Mouse (Mus musculus) small intestine, adult 2 months (tissue): ENCODE measurements around the gene Naa50. TPM values are rescaled to one million over a fixed set of nuclear protein-coding genes. Genes with fewer than 3 reads are reported as not detected.

Experiments used
- H3K27ac ChIP-seq: fragments of 200-500 bp; 2 replicates; pipeline ENCODE4 v1.5.1; 2012; ENCODE audit warnings: low read depth, low read length, control low read depth, inconsistent platforms; ENCODE audit not compliant: insufficient read depth
- H3K27me3 ChIP-seq: fragments of 200-500 bp; 2 replicates; pipeline ENCODE4 v1.6.1; 2012; ENCODE audit warnings: mild to moderate bottlenecking, moderate library complexity, low read length, inconsistent platforms; ENCODE audit not compliant: control insufficient read depth, insufficient read depth
- H3K36me3 ChIP-seq: fragments of 200-500 bp; 2 replicates; pipeline ENCODE4 v1.6.1; 2012; ENCODE audit warnings: mild to moderate bottlenecking, low read length, control low read depth, inconsistent platforms; ENCODE audit not compliant: control insufficient read depth, insufficient read depth
- H3K4me1 ChIP-seq: fragments of 200-500 bp; 2 replicates; pipeline ENCODE4 v1.6.1; 2012; ENCODE audit warnings: low read length, inconsistent platforms, mixed read lengths; ENCODE audit not compliant: control insufficient read depth, insufficient read depth, insufficient read length
- H3K4me3 ChIP-seq: fragments of 200-500 bp; 2 replicates; pipeline ENCODE4 v1.5.1; 2012; ENCODE audit warnings: low read depth, mild to moderate bottlenecking, control low read depth, inconsistent platforms, low read length, moderate library complexity
- CTCF ChIP-seq: fragments of 200-500 bp; IDR thresholded peaks from 2 replicates; pipeline ENCODE4 v1.5.1; 2012; ENCODE audit warnings: low read depth, mild to moderate bottlenecking, control low read depth, inconsistent platforms, low read length, moderate library complexity, mixed read lengths; ENCODE audit not compliant: insufficient replicate concordance, insufficient read length; ENCODE audit errors: extremely low read depth
- POLR2A ChIP-seq: fragments of 200-500 bp; IDR thresholded peaks from 2 replicates; pipeline ENCODE4 v1.6.1; 2012; ENCODE audit warnings: low read depth, mild to moderate bottlenecking, control low read depth, inconsistent platforms, low read length, moderate library complexity
- WGBS: fragments of 180-500 bp; shearing (Covaris S2); methylation state at CpG from one replicate; pipeline ENCODE4 v1.1.7; 2018; 5-methylcytosine and 5-hydroxymethylcytosine counted together
- polyA plus RNA-seq: library from polyadenylated mRNA; depleted of rRNA; stranded (reverse); fragments of >200 nt; gene quantifications from 2 replicates; pipeline ENCODE4 v1.2.3, GENCODE M21; 2012

Gene Naa50
- polyA plus RNA-seq, 1 experiment = 7.7 TPM

DNA sequence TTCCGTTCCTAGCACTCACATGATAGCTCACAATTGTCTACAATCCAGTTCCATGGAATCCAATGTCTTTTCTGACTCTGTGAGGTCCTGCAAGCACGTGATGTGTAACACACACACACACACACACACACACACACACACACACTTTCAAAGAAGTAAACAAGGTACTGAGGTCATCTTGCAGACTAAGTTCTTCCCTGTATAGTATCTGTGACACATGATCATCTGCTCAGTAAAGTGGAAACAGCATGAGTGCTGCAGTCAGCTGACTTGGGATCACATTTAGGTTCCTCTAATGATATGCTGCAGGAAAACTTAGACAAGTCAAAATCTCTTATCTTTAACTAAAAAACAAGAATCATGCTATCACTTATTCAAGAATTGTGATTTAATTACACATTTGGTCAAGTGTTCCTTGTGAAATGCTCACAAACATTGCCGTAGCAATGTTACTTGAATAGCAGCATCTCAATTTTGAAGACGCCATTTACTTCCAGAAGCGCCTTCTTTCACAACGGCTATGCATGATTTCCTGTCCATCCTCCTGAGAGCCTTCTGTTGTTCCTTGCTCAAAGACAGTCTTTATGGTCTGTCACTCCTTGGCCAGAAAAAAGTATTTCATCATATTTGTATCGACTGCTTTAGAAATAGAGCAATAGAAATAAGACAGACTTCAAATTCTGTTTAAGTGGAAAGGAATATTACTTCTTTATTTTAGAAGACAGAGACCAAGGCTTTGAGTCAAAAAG lies 19.7 kb upstream of the Naa50 start:
- Histone ChIP-seq H3K4me3 (no peak overlapping the region), H3K27ac (no peak overlapping the region)
- WGBS = 89% methylated on average over 7 of the region's 7 CpGs

DNA sequence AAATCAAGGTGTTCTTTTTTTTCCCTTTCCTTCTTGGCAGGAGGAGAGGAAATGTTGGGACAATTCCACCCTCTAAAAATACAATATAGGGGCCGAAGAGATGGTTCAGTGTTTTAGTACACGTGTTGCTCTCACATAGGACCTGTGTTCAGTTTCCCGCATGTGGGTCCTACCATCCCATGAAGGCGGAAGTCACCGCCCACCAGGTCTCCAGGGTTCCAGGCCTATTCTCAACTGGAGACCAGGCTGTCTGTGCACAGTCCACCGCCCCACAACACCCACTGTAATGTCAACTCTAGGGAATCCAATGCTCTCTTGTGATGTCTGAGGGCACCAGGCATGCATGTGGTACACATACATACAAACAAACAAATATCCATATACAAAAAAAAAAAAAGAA lies 17.5 kb upstream of the Naa50 start:
- H3K4me1 ChIP-seq = no peaks in the 10 kb centered on the region
- no peaks in the 10 kb centered on the region for H3K27me3 ChIP-seq
- H3K36me3 ChIP-seq = no peaks in the 10 kb centered on the region
- no peak for TF ChIP-seq CTCF
- no peak for TF ChIP-seq POLR2A
- H3K27ac ChIP-seq = no peak overlapping the region
- WGBS = 87% methylated on average over 6 of the region's 6 CpGs
- no peak overlapping the region for H3K4me3 ChIP-seq

More for the DNA sequence above, 19.7 kb upstream of the Naa50 start:
- Histone ChIP-seq H3K27me3 (no peaks in the 10 kb centered on the region), H3K36me3 (peaks cover 7% of the 10 kb centered on the region), H3K4me1 (no peaks in the 10 kb centered on the region)
- TF ChIP-seq CTCF (no peak), POLR2A (no peak)

DNA sequence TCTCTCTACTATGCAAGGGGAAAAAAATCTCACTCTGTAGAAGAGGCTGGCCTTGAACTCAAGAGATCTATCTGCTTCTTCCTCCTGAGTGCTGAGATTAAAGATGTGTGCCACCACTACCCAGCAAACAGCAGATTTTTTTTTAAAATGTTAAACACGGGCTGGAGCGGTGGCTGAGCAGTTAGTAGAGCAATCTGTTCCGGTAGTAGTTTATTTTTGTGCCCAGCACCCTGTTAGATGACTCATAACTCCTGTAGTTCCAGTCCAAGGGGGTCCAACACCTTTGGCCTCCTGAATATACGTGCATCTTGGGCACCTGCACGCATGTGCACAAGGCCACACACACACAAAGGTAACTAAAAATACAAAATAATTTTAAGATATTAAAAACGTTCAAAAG lies 17.1 kb upstream of the Naa50 start:
- H3K36me3 ChIP-seq = no peaks in the 10 kb centered on the region
- 82% methylated on average over 6 of the region's 6 CpGs for WGBS
- TF ChIP-seq POLR2A = no peak
- TF ChIP-seq CTCF = no peak
- H3K27ac ChIP-seq = no peak overlapping the region
- H3K4me3 ChIP-seq = no peak overlapping the region
- H3K27me3 ChIP-seq = no peaks in the 10 kb centered on the region
- H3K4me1 ChIP-seq = no peaks in the 10 kb centered on the region

DNA sequence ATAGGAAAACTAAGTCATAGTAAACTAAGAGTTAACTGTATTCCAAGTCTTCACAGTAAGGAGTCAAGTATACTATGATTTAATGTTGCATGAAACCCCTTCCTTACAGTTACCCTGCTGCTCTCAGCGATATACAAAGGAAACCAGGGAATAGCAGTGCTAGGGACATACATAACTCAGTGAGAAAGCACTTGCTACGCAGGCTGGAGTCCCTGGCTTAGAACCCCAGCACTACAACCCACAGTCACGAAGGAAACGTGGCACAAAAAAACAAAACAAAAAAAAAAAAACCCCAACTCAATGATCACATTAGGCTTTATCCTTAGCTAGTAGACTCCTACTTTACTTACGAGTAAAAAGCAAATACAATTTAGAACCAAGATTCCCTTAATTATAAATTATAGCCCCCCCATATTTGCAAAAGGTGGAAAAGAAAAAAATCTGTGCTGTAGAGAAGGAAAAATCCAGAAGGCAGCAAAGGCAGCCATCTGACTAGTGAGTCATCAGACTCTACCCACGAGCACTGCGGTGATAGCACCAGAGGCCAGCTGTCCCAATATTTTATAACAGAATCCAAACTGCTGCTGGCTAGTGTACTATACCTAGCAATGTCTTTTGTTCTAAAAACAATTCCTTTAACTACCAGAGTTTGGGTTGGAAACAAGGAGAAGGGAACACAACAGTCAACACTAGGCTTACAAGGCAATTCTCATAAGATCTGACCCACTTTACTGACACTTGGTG lies 16.5 kb upstream of the Naa50 start:
- Histone ChIP-seq H3K36me3 (no peaks in the 10 kb centered on the region), H3K4me1 (no peaks in the 10 kb centered on the region), H3K27me3 (no peaks in the 10 kb centered on the region), H3K27ac (no peak overlapping the region), H3K4me3 (no peak overlapping the region)
- 73% methylated on average over 7 of the region's 7 CpGs for WGBS
- TF ChIP-seq POLR2A (no peak), CTCF (no peak)

DNA sequence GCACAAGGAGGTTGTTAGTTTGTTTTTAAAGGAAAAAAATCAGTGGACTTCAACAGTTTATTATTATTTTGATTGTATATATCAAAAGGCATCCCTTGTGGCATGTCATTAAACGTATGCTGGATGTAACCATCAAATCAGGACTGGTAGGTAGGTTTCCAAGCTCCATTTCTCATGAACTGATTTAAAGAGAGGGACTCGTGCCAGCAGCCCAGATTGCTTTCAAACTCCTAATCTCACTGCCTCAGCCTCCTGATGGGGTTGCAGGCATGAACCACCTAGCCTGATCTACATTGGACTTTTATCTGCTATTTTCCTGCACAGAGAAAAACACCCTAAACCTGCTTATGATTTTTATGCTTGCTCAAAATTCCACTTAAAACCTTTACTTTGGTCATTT lies 15.8 kb upstream of the Naa50 start:
- no peaks in the 10 kb centered on the region for H3K36me3 ChIP-seq
- no peaks in the 10 kb centered on the region for H3K27me3 ChIP-seq
- no peak overlapping the region for H3K27ac ChIP-seq
- 86% methylated on average over 2 of the region's 2 CpGs for WGBS
- TF ChIP-seq CTCF (no peak), POLR2A (no peak)
- H3K4me3 ChIP-seq = no peak overlapping the region
- H3K4me1 ChIP-seq = no peaks in the 10 kb centered on the region

DNA sequence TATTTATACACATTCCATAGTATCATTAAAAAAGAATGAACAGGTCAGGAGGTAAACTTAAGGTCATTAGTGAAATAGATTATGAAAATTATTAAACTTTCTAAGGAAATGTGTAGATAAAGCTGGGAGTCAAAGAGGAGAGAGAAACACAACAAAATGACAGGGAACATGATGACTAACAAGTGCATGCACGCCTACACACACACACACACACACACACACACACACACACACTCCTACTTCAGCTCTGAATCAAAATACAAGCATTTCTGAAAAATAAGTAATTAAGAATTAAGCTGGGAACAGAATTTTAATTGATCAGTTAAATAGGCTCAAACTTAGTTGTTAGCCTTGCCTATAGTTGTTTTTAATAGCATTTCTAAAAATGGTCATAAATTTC lies 14.9 kb upstream of the Naa50 start:
- Histone ChIP-seq H3K27me3 (no peaks in the 10 kb centered on the region), H3K27ac (no peak overlapping the region), H3K4me3 (no peak overlapping the region), H3K36me3 (no peaks in the 10 kb centered on the region), H3K4me1 (no peaks in the 10 kb centered on the region)
- WGBS = 61% methylated on average over 1 of the region's 1 CpGs
- TF ChIP-seq CTCF = no peak
- no peak for TF ChIP-seq POLR2A

DNA sequence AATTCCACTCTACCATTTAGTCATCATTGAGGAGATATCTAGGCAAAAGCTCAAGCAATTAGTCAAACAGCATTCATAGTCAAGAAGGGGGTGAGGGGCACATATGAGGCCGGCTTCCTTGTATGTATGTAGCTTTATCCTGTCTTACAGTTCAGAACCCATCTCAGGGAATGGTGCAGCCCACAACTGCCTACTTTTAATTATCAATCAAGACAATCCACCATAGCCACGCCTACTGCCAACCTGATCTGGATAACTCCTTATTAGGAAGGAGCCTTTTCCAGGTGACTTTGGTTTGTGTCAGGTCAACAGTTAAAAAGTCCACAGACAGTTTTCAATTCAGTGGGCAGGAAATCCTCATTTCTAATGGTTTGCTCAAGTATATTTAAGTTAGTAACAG lies 14.2 kb upstream of the Naa50 start:
- TF ChIP-seq POLR2A = no peak
- H3K27me3 ChIP-seq = no peaks in the 10 kb centered on the region
- no peaks in the 10 kb centered on the region for H3K4me1 ChIP-seq
- H3K36me3 ChIP-seq = no peaks in the 10 kb centered on the region
- H3K27ac ChIP-seq = no peak overlapping the region
- 72% methylated on average over 2 of the region's 2 CpGs for WGBS
- H3K4me3 ChIP-seq = no peak overlapping the region
